Mouse (Mus musculus) cerebral cortex, adult 2 months (tissue): ENCODE results near the gene Mfap3.

Experiments
- WGBS: fragments of 180-500 bp; shearing (Covaris S2); methylation state at CpG from one replicate; pipeline ENCODE4 v1.1.7; 2018; 5-methylcytosine and 5-hydroxymethylcytosine counted together

The Mfap3 gene

GRCm38 (mm10) chr11:57518091-57518750, at the start of gene Mfap3, which contains the start of gene Fam114a2:
Mfap3 (plus strand) TSS chr11:57518664.
Fam114a2 (minus strand) TSS chr11:57518617.
- under 1% methylated on average over 59 of the region's 59 CpGs for WGBS

- 83% methylated on average over 4 of the region's 4 CpGs for WGBS
These were observed 49.8 kb upstream of the Mfap3 start for GRCm38 (mm10) chr11:57468706-57469105.

- 71% methylated on average over 6 of the region's 6 CpGs for WGBS
These were observed 48.4 kb upstream of the Mfap3 start for GRCm38 (mm10) chr11:57470056-57470455.

GRCm38 (mm10) chr11:57470979-57471378, 47.5 kb upstream of the Mfap3 start:
- WGBS: 73% methylated on average over 7 of the region's 7 CpGs

GRCm38 (mm10) chr11:57474296-57474941, 44.0 kb upstream of the Mfap3 start:
- WGBS: 48% methylated on average over 6 of the region's 6 CpGs

GRCm38 (mm10) chr11:57475119-57475518, 43.3 kb upstream of the Mfap3 start:
- WGBS: 29% methylated on average over 6 of the region's 6 CpGs

GRCm38 (mm10) chr11:57478077-57478476, 40.4 kb upstream of the Mfap3 start:
- 81% methylated on average over 5 of the region's 5 CpGs for WGBS

- 71% methylated on average over 5 of the region's 5 CpGs for WGBS
These were observed 30.0 kb upstream of the Mfap3 start for GRCm38 (mm10) chr11:57488436-57488835.

GRCm38 (mm10) chr11:57496462-57497039, 21.9 kb upstream of the Mfap3 start:
- 64% methylated on average over 3 of the region's 3 CpGs for WGBS

- WGBS: 81% methylated on average over 3 of the region's 3 CpGs
These were observed 20.8 kb upstream of the Mfap3 start for GRCm38 (mm10) chr11:57497701-57498100.

GRCm38 (mm10) chr11:57498215-57498614, 20.2 kb upstream of the Mfap3 start:
- WGBS: 95% methylated on average over 5 of the region's 5 CpGs

GRCm38 (mm10) chr11:57503155-57503554, 15.3 kb upstream of the Mfap3 start:
- WGBS: 90% methylated on average over 5 of the region's 5 CpGs

- 50% methylated on average over 6 of the region's 6 CpGs for WGBS
These were observed 11.6 kb upstream of the Mfap3 start for GRCm38 (mm10) chr11:57506899-57507298.

GRCm38 (mm10) chr11:57515218-57515617, 3.2 kb upstream of the Mfap3 start:
- WGBS: 89% methylated on average over 5 of the region's 5 CpGs

GRCm38 (mm10) chr11:57516946-57517441, 1.5 kb upstream of the Mfap3 start:
- 76% methylated on average over 5 of the region's 5 CpGs for WGBS

GRCm38 (mm10) chr11:57518751-57519148, 286 bp downstream of the Mfap3 start:
- WGBS: under 1% methylated on average over 15 of the region's 16 CpGs

- 62% methylated on average over 5 of the region's 5 CpGs for WGBS
These were observed 840 bp downstream of the Mfap3 start for GRCm38 (mm10) chr11:57519304-57519703.

GRCm38 (mm10) chr11:57521206-57521605, 2.7 kb downstream of the Mfap3 start:
- WGBS: 65% methylated on average over 3 of the region's 3 CpGs

GRCm38 (mm10) chr11:57522046-57522445, 3.6 kb downstream of the Mfap3 start:
- WGBS: 32% methylated on average over 7 of the region's 7 CpGs

GRCm38 (mm10) chr11:57523418-57523817, 5.0 kb downstream of the Mfap3 start:
- WGBS: 85% methylated on average over 3 of the region's 3 CpGs

GRCm38 (mm10) chr11:57525900-57526299, 7.4 kb downstream of the Mfap3 start:
- WGBS: 84% methylated on average over 3 of the region's 3 CpGs

GRCm38 (mm10) chr11:57527506-57527905, 9.0 kb downstream of the Mfap3 start:
- 63% methylated on average over 4 of the region's 4 CpGs for WGBS

- WGBS: 91% methylated on average over 3 of the region's 3 CpGs
These were observed 10.6 kb downstream of the Mfap3 start for GRCm38 (mm10) chr11:57529111-57529510.
